Mouse (Mus musculus) lung, embryonic 16.5 days (tissue): ENCODE measurements around the gene Lef1. TPM values are rescaled to one million over a fixed set of nuclear protein-coding genes. Genes with fewer than 3 reads are reported as not detected.

Experiments
- ATAC-seq: fragments of 200-750 bp; cut with Nextera tagmentation; 2 replicates; pipeline ENCODE4 v1.8.0; 2017; ENCODE audit warnings: low read depth, mild to moderate bottlenecking, moderate library complexity
- H3K27ac ChIP-seq: fragments of 300-500 bp; sonication (generic); 2 replicates; pipeline ENCODE4 v1.5.1; 2014; ENCODE audit warnings: mild to moderate bottlenecking, control low read depth, low read length
- H3K27me3 ChIP-seq: fragments of 300-500 bp; sonication (generic); 2 replicates; pipeline ENCODE4 v1.6.1; 2014; ENCODE audit warnings: low read depth, low read length, mixed read lengths; ENCODE audit not compliant: control insufficient read depth, insufficient read depth
- H3K36me3 ChIP-seq: fragments of 300-500 bp; sonication (generic); 2 replicates; pipeline ENCODE4 v1.6.1; 2014; ENCODE audit warnings: low read length; ENCODE audit not compliant: control insufficient read depth, insufficient read depth
- H3K4me1 ChIP-seq: fragments of 300-500 bp; sonication (generic); replicated peaks from 2 replicates; pipeline ENCODE4 v1.6.1; 2014; ENCODE audit warnings: low read length, mixed read lengths; ENCODE audit not compliant: control insufficient read depth, insufficient read depth
- H3K4me2 ChIP-seq: fragments of 300-500 bp; sonication (generic); 2 replicates; pipeline ENCODE4 v1.6.1; 2014; ENCODE audit warnings: low read depth, low read length, control low read depth
- H3K4me3 ChIP-seq: fragments of 300-500 bp; sonication (generic); 2 replicates; pipeline ENCODE4 v1.5.1; 2014; ENCODE audit warnings: mild to moderate bottlenecking, low read length, control low read depth
- H3K9ac ChIP-seq: fragments of 300-500 bp; sonication (generic); 2 replicates; pipeline ENCODE4 v1.6.1; 2014; ENCODE audit warnings: low read length, control low read depth
- H3K9me3 ChIP-seq: fragments of 300-500 bp; sonication (generic); 2 replicates; pipeline ENCODE4 v1.6.1; 2016; ENCODE audit warnings: low read length; ENCODE audit not compliant: control insufficient read depth
- WGBS: fragments of 180-500 bp; shearing (Covaris S2); extraction: QIAGEN DNeasy Blood & Tissue Kit; methylation state at CpG from one replicate; pipeline ENCODE4 v1.1.7; 2014; 5-methylcytosine and 5-hydroxymethylcytosine counted together
- polyA plus RNA-seq: library from polyadenylated mRNA; unstranded; fragments of >200 nt; fragmentation: Nextera tagmentation; extraction: Ambion mirVana; gene quantifications from 2 replicates; pipeline ENCODE4 v1.2.1, GENCODE M21; 2015

The Lef1 gene
- polyA plus RNA-seq, 1 experiment from 2014 or later: 18.1 TPM

- H3K27ac ChIP-seq: peak within 1 kb of the TSS; percentile 83
- H3K4me1 ChIP-seq: peaks cover 23% of the 10 kb centered on the region
- no peaks in the 10 kb centered on the region for H3K27me3 ChIP-seq
- under 1% methylated on average over 40 of the region's 54 CpGs for WGBS
- peak within 1 kb of the TSS; percentile 87 for H3K4me3 ChIP-seq
- peaks cover 2% of the 10 kb centered on the region for H3K36me3 ChIP-seq
- peak within 1 kb of the TSS; percentile 83 for H3K4me2 ChIP-seq
- peak; percentile 92 for ATAC-seq
- no peaks in the 10 kb centered on the region for H3K9me3 ChIP-seq
- peak within 1 kb of the TSS; percentile 81 for H3K9ac ChIP-seq
Observed at GRCm38 (mm10) chr3:131271559-131272373, 161.5 kb downstream of the Lef1 start, which contains the start of gene Hadh. Hadh (minus strand) TSS chr3:131272101.

GRCm38 (mm10) chr3:131272374-131273100 lies 162.3 kb downstream of the Lef1 start:
- Histone ChIP-seq H3K9me3 (no peaks in the 10 kb centered on the region), H3K9ac (peak overlapping the region; percentile 81), H3K36me3 (no peaks in the 10 kb centered on the region; the same call in 1 of the 2 replicates), H3K27me3 (no peaks in the 10 kb centered on the region), H3K27ac (peak overlapping the region; percentile 37), H3K4me2 (peak overlapping the region; percentile 83), H3K4me3 (peak overlapping the region; percentile 87), H3K4me1 (peaks cover 19% of the 10 kb centered on the region)
- WGBS: 26% methylated on average over 10 of the region's 10 CpGs
- peak; percentile 9; the same call in 1 of the 2 replicates for ATAC-seq

Other genes starting within 250 kb of the Lef1 start
- 121 and 123 TPM in 2 replicates for gene Hadh, start 161.6 kb downstream of the Lef1 start, polyA plus RNA-seq
- gene Cyp2u1, start 192.8 kb downstream of the Lef1 start, polyA plus RNA-seq: 1.6 and 2.7 TPM in 2 replicates